Mouse (Mus musculus): ENCODE measurements at regions not wholly inside any gene's neighbourhood (a gene's known extent, or its start where the extent isn't known, plus 50 kb on each side); places are given as distances from the start of the nearest gene placed in this dataset.

GRCm38 (mm10) chr10:41018888-41019287 is 53.2 kb downstream of the Gpr6 start:
- Histone ChIP-seq H3K36me3 (ENCODE audit: control insufficient read depth, insufficient read depth) (no peaks in the 10 kb centered on the region), H3K4me2 (ENCODE audit: low read depth, low read length) (no peak overlapping the region), H3K9ac (ENCODE audit: low read depth, low read length) (no peak overlapping the region), H3K4me3 (ENCODE audit: low read depth, low read length) (no peak overlapping the region), H3K27me3 (ENCODE audit: control insufficient read depth, insufficient read depth, low read depth, low read length) (no peaks in the 10 kb centered on the region), H3K9me3 (replicated peaks; ENCODE audit: control insufficient read depth, low read length) (no peaks in the 10 kb centered on the region), H3K4me1 (ENCODE audit: control insufficient read depth, low read depth, low read length) (no peaks in the 10 kb centered on the region), H3K27ac (ENCODE audit: low read length) (no peak overlapping the region)
- WGBS (ENCODE audit: insufficient replicate concordance): 43% methylated on average over 5 of the region's 5 CpGs
- ATAC-seq (ENCODE audit: low read depth): no peak

- no peaks in the 10 kb centered on the region for H3K27me3 ChIP-seq (ENCODE audit: control insufficient read depth, insufficient read depth, low read depth, low read length)
- H3K4me2 ChIP-seq (ENCODE audit: low read depth, low read length): no peak overlapping the region
- WGBS (ENCODE audit: insufficient replicate concordance): 51% methylated on average over 7 of the region's 7 CpGs
- no peak for ATAC-seq (ENCODE audit: low read depth)
- H3K27ac ChIP-seq (ENCODE audit: low read length): no peak overlapping the region
- H3K9me3 ChIP-seq (replicated peaks; ENCODE audit: control insufficient read depth, low read length): no peaks in the 10 kb centered on the region
- no peaks in the 10 kb centered on the region for H3K36me3 ChIP-seq (ENCODE audit: control insufficient read depth, insufficient read depth)
- H3K4me3 ChIP-seq (ENCODE audit: low read depth, low read length): no peak overlapping the region
- no peaks in the 10 kb centered on the region for H3K4me1 ChIP-seq (ENCODE audit: control insufficient read depth, low read depth, low read length)
- H3K9ac ChIP-seq (ENCODE audit: low read depth, low read length): no peak overlapping the region
These were observed 55.5 kb downstream of the Gpr6 start for GRCm38 (mm10) chr10:41016547-41016946.

- Histone ChIP-seq H3K36me3 (ENCODE audit: control insufficient read depth, insufficient read depth) (no peaks in the 10 kb centered on the region), H3K9me3 (replicated peaks; ENCODE audit: control insufficient read depth, low read length) (no peaks in the 10 kb centered on the region), H3K4me1 (ENCODE audit: control insufficient read depth, low read depth, low read length) (no peaks in the 10 kb centered on the region), H3K9ac (ENCODE audit: low read depth, low read length) (no peak overlapping the region), H3K27ac (ENCODE audit: low read length) (no peak overlapping the region), H3K4me3 (ENCODE audit: low read depth, low read length) (no peak overlapping the region), H3K27me3 (ENCODE audit: control insufficient read depth, insufficient read depth, low read depth, low read length) (no peaks in the 10 kb centered on the region), H3K4me2 (ENCODE audit: low read depth, low read length) (no peak overlapping the region)
- 24% methylated on average over 4 of the region's 4 CpGs for WGBS (ENCODE audit: insufficient replicate concordance)
- peak; percentile 68; the same call in 1 of the 2 replicates for ATAC-seq (ENCODE audit: low read depth)
These were observed 56.4 kb downstream of the Gpr6 start for GRCm38 (mm10) chr10:41015654-41016053.

GRCm38 (mm10) chr10:41010585-41010984 is 61.5 kb downstream of the Gpr6 start:
- H3K27me3 ChIP-seq (ENCODE audit: control insufficient read depth, insufficient read depth, low read depth, low read length): no peaks in the 10 kb centered on the region
- H3K36me3 ChIP-seq (ENCODE audit: control insufficient read depth, insufficient read depth): no peaks in the 10 kb centered on the region
- H3K9ac ChIP-seq (ENCODE audit: low read depth, low read length): no peak overlapping the region
- 74% methylated on average over 2 of the region's 2 CpGs for WGBS (ENCODE audit: insufficient replicate concordance)
- no peak for ATAC-seq (ENCODE audit: low read depth)
- no peaks in the 10 kb centered on the region for H3K9me3 ChIP-seq (replicated peaks; ENCODE audit: control insufficient read depth, low read length)
- no peak overlapping the region for H3K27ac ChIP-seq (ENCODE audit: low read length)
- no peak overlapping the region for H3K4me3 ChIP-seq (ENCODE audit: low read depth, low read length)
- H3K4me1 ChIP-seq (ENCODE audit: control insufficient read depth, low read depth, low read length): peaks cover 25% of the 10 kb centered on the region
- no peak overlapping the region for H3K4me2 ChIP-seq (ENCODE audit: low read depth, low read length)

GRCm38 (mm10) chr10:41007866-41008265 is 64.2 kb downstream of the Gpr6 start:
- H3K27me3 ChIP-seq (ENCODE audit: control insufficient read depth, insufficient read depth, low read depth, low read length): no peaks in the 10 kb centered on the region
- no peaks in the 10 kb centered on the region for H3K36me3 ChIP-seq (ENCODE audit: control insufficient read depth, insufficient read depth)
- H3K9ac ChIP-seq (ENCODE audit: low read depth, low read length): 0 out of 2 replicates have a peak overlapping the region, but pooled peaks have one; percentile 7
- H3K4me3 ChIP-seq (ENCODE audit: low read depth, low read length): no peak overlapping the region
- WGBS (ENCODE audit: insufficient replicate concordance): 66% methylated on average over 3 of the region's 3 CpGs
- H3K4me2 ChIP-seq (ENCODE audit: low read depth, low read length): no peak overlapping the region
- H3K27ac ChIP-seq (ENCODE audit: low read length): peak overlapping the region; percentile 89; the same call in 1 of the 2 replicates
- H3K4me1 ChIP-seq (ENCODE audit: control insufficient read depth, low read depth, low read length): peaks cover 33% of the 10 kb centered on the region
- ATAC-seq (ENCODE audit: low read depth): peak; percentile 35; the same call in 1 of the 2 replicates
- H3K9me3 ChIP-seq (replicated peaks; ENCODE audit: control insufficient read depth, low read length): no peaks in the 10 kb centered on the region

GRCm38 (mm10) chr10:41006634-41007033 is 65.5 kb downstream of the Gpr6 start:
- H3K4me3 ChIP-seq (ENCODE audit: low read depth, low read length): peak overlapping the region; percentile 9; the same call in 1 of the 2 replicates

GRCm38 (mm10) chr10:41005776-41006175 is 66.3 kb downstream of the Gpr6 start:
- ATAC-seq (ENCODE audit: low read depth): no peak
- H3K9me3 ChIP-seq (replicated peaks; ENCODE audit: control insufficient read depth, low read length): no peaks in the 10 kb centered on the region
- H3K4me2 ChIP-seq (ENCODE audit: low read depth, low read length): no peak overlapping the region
- peaks cover 33% of the 10 kb centered on the region for H3K4me1 ChIP-seq (ENCODE audit: control insufficient read depth, low read depth, low read length)
- 79% methylated on average over 9 of the region's 9 CpGs for WGBS (ENCODE audit: insufficient replicate concordance)
- H3K9ac ChIP-seq (ENCODE audit: low read depth, low read length): no peak overlapping the region
- no peaks in the 10 kb centered on the region for H3K27me3 ChIP-seq (ENCODE audit: control insufficient read depth, insufficient read depth, low read depth, low read length)
- H3K4me3 ChIP-seq (ENCODE audit: low read depth, low read length): no peak overlapping the region
- peak overlapping the region; percentile 58 for H3K27ac ChIP-seq (ENCODE audit: low read length)
- H3K36me3 ChIP-seq (ENCODE audit: control insufficient read depth, insufficient read depth): no peaks in the 10 kb centered on the region

More at GRCm38 (mm10) chr10:41006634-41007033, 65.5 kb downstream of the Gpr6 start:
- no peaks in the 10 kb centered on the region for H3K27me3 ChIP-seq (ENCODE audit: control insufficient read depth, insufficient read depth, low read depth, low read length)
- peak overlapping the region; percentile 53 for H3K9ac ChIP-seq (ENCODE audit: low read depth, low read length)
- H3K4me2 ChIP-seq (ENCODE audit: low read depth, low read length): peak overlapping the region; percentile 50
- peaks cover 33% of the 10 kb centered on the region for H3K4me1 ChIP-seq (ENCODE audit: control insufficient read depth, low read depth, low read length)
- no peaks in the 10 kb centered on the region for H3K36me3 ChIP-seq (ENCODE audit: control insufficient read depth, insufficient read depth)
- H3K27ac ChIP-seq (ENCODE audit: low read length): peak overlapping the region; percentile 89
- WGBS (ENCODE audit: insufficient replicate concordance): 33% methylated on average over 9 of the region's 9 CpGs
- no peaks in the 10 kb centered on the region for H3K9me3 ChIP-seq (replicated peaks; ENCODE audit: control insufficient read depth, low read length)
- peak; percentile 99 for ATAC-seq (ENCODE audit: low read depth)

- Histone ChIP-seq H3K27ac (ENCODE audit: low read length) (no peak overlapping the region), H3K27me3 (ENCODE audit: control insufficient read depth, insufficient read depth, low read depth, low read length) (no peaks in the 10 kb centered on the region), H3K4me3 (ENCODE audit: low read depth, low read length) (no peak overlapping the region), H3K9me3 (replicated peaks; ENCODE audit: control insufficient read depth, low read length) (no peaks in the 10 kb centered on the region), H3K9ac (ENCODE audit: low read depth, low read length) (no peak overlapping the region), H3K4me1 (ENCODE audit: control insufficient read depth, low read depth, low read length) (peaks cover 33% of the 10 kb centered on the region), H3K36me3 (ENCODE audit: control insufficient read depth, insufficient read depth) (no peaks in the 10 kb centered on the region), H3K4me2 (ENCODE audit: low read depth, low read length) (no peak overlapping the region)
- WGBS (ENCODE audit: insufficient replicate concordance): 60% methylated on average over 3 of the region's 3 CpGs
- no peak for ATAC-seq (ENCODE audit: low read depth)
These were observed 67.3 kb downstream of the Gpr6 start for GRCm38 (mm10) chr10:41004753-41005152.

- Histone ChIP-seq H3K4me2 (ENCODE audit: low read depth, low read length) (no peak overlapping the region), H3K9ac (ENCODE audit: low read depth, low read length) (no peak overlapping the region), H3K4me3 (ENCODE audit: low read depth, low read length) (no peak overlapping the region), H3K27ac (ENCODE audit: low read length) (no peak overlapping the region), H3K4me1 (ENCODE audit: control insufficient read depth, low read depth, low read length) (peaks cover 33% of the 10 kb centered on the region), H3K9me3 (replicated peaks; ENCODE audit: control insufficient read depth, low read length) (no peaks in the 10 kb centered on the region), H3K27me3 (ENCODE audit: control insufficient read depth, insufficient read depth, low read depth, low read length) (no peaks in the 10 kb centered on the region), H3K36me3 (ENCODE audit: control insufficient read depth, insufficient read depth) (no peaks in the 10 kb centered on the region)
- peak; percentile 20; the same call in 1 of the 2 replicates for ATAC-seq (ENCODE audit: low read depth)
- WGBS (ENCODE audit: insufficient replicate concordance): 32% methylated on average over 7 of the region's 7 CpGs
These were observed 67.9 kb downstream of the Gpr6 start for GRCm38 (mm10) chr10:41004044-41004689.

Measured in liver, embryonic 16.5 days (tissue).